Comparison of ENCODE assay signal across 8 mouse cellular contexts in the genomic region with DNA sequence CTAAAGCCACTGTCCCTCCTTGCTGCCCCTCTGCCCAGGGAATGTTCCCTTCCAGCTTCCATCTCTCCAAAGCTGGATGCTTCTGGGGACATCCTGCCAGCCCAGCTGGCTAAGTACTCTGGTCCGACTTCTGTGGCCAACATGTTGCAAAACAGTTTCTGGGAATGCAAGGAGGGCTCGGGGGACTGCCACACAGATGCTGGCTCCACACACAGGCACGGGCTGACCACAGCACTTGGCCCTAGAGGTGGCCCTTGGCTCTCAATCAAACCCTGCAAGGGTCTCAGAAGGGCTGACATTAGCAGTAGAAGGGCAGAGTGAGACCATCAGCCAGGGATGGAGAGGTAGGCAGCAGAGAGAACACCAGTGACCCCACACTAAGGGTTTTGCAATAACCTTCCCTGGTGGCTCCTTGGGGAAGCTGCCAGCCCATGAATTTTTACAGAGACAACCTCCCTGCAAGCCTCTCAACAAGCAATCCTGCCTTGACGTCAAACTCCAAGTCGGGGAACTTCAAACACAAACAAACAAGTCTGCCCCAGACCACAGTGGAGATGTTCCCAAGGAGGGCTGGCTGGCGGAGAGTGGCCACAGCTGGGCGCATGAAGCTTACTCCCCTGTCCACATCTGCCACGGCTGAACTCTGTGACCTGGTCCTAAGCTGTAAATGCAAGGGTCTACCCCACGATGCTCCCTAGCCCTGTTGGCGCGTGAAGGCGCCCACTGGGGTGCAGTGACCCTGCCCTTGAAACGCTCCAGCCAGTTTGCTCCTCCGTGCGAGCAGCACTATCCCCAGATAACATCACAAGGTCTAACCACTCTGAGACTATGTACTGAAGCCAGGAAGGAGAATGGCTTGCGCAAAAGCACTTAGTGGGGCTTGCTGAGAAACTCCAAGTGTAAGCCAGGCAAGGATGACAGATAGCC.
A peak's percentile ranks its signal among the peaks of the same experiment; 100 is the strongest.
DNase-seq lines count a peak whose midpoint lies in the region; ATAC-seq lines count a peak whose summit lies in the region.

No protein-coding gene starts in this region.

- peak overlapping the region; percentile 67 for H3K4me3 ChIP-seq in megakaryocyte, embryonic 14.5 days (replicated peaks)
- no peak overlapping the region for H3K4me3 ChIP-seq in stomach, embryonic 16.5 days (replicated peaks; ENCODE audit: low read length)
- no peak overlapping the region for H3K4me3 ChIP-seq in hindbrain, embryonic 12.5 days

- no peaks in the 10 kb centered on the region for H3K9me3 ChIP-seq in megakaryocyte, embryonic 14.5 days
- H3K9me3 ChIP-seq in stomach, embryonic 16.5 days (replicated peaks; ENCODE audit: control insufficient read depth, low read length): no peaks in the 10 kb centered on the region
- no peaks in the 10 kb centered on the region for H3K9me3 ChIP-seq in hindbrain, embryonic 12.5 days (replicated peaks)

- H3K4me1 ChIP-seq in megakaryocyte, embryonic 14.5 days: peaks cover 100% of the 10 kb centered on the region
- H3K4me1 ChIP-seq in stomach, embryonic 16.5 days (ENCODE audit: control insufficient read depth, insufficient read depth, low read length): peaks cover 22% of the 10 kb centered on the region
- H3K4me1 ChIP-seq in hindbrain, embryonic 12.5 days: peaks cover 10% of the 10 kb centered on the region; the same call in 1 of the 2 replicates

- 56% methylated on average over 16 of the region's 16 CpGs for WGBS in stomach, embryonic 16.5 days
- 72% methylated on average over 16 of the region's 16 CpGs for WGBS in hindbrain, embryonic 12.5 days

- H3K27me3 ChIP-seq in megakaryocyte, embryonic 14.5 days (replicated peaks): no peaks in the 10 kb centered on the region
- H3K27me3 ChIP-seq in stomach, embryonic 16.5 days (ENCODE audit: control insufficient read depth, insufficient read depth, low read length): no peaks in the 10 kb centered on the region
- H3K27me3 ChIP-seq in hindbrain, embryonic 12.5 days: no peaks in the 10 kb centered on the region

- no peak overlapping the region for H3K9ac ChIP-seq in stomach, embryonic 16.5 days (ENCODE audit: low read length)
- H3K9ac ChIP-seq in hindbrain, embryonic 12.5 days: no peak overlapping the region

- no peak for ATAC-seq in megakaryocyte, adult 5-6 weeks (ENCODE audit: poor library complexity, severe bottlenecking)
- ATAC-seq in stomach, embryonic 16.5 days (ENCODE audit: insufficient read depth, low FRiP score): peak; percentile 30; the same call in 1 of the 2 replicates
- ATAC-seq in frontal cortex, adult (ENCODE audit: low TSS enrichment): no peak
- no peak for ATAC-seq in hindbrain, embryonic 12.5 days (ENCODE audit: low FRiP score)

- peak; percentile 66 for DNase-seq in gastrocnemius, postnatal 14 days
- peak; percentile 43 for DNase-seq in kidney, postnatal 10 days
- no peak for DNase-seq in B cell, adult 2 months

- H3K36me3 ChIP-seq in megakaryocyte, embryonic 14.5 days (replicated peaks; ENCODE audit: low read length): peaks cover 90% of the 10 kb centered on the region
- no peaks in the 10 kb centered on the region for H3K36me3 ChIP-seq in stomach, embryonic 16.5 days (ENCODE audit: control insufficient read depth, insufficient read depth, low read length)
- H3K36me3 ChIP-seq in hindbrain, embryonic 12.5 days: no peaks in the 10 kb centered on the region

- intact Hi-C loops in gastrocnemius, postnatal 14 days (cut with DNase I; ENCODE audit: low total_unique reads): no loop called here

- peak overlapping the region; percentile 44 for H3K27ac ChIP-seq in stomach, embryonic 16.5 days (ENCODE audit: low read length)
- no peak overlapping the region for H3K27ac ChIP-seq in hindbrain, embryonic 12.5 days

- H3K4me2 ChIP-seq in stomach, embryonic 16.5 days (ENCODE audit: low read depth, low read length): no peak overlapping the region
- H3K4me2 ChIP-seq in hindbrain, embryonic 12.5 days (replicated peaks): no peak overlapping the region

Comparison
In these comparisons a context has a peak if more than half of its experiments do, and no peak if none do; other contexts are left out.
1. DNase-seq: peak in gastrocnemius, postnatal 14 days (single experiment) and kidney, postnatal 10 days (single experiment); none in B cell, adult 2 months (0 of 2).